Mouse (Mus musculus): ENCODE data around the gene Cacna2d3.

- no peak for TF ChIP-seq CTCF (IDR thresholded peaks at IDR 0.05)
- no peak for TF ChIP-seq EP300 (IDR thresholded peaks at IDR 0.05; ENCODE audit: insufficient read depth, low read depth, low read length)
Observed at GRCm38 (mm10) chr14:29712621-29713020, 9.0 kb downstream of the Cacna2d3 start.
